Mouse (Mus musculus) gastrocnemius, postnatal 4 days (tissue): ENCODE data around the gene Ippk. TPM values are rescaled to one million over a fixed set of nuclear protein-coding genes. Genes with fewer than 3 reads are reported as not detected.
A peak's percentile ranks its signal among the peaks of the same experiment; 100 is the strongest.

ENCODE experiments used
- DNase-seq, 2 experiments: peaks; one replicate each; pipeline ENCODE4 v3.0.0; 2021 to 2022; ENCODE audit warnings: low spot score in 2 of 2, mixed read lengths in 2 of 2
- total RNA-seq, 2 experiments: library from RNA; stranded (reverse); gene quantifications; 2 replicates each; pipeline ENCODE4 v1.2.3; 2021

Ippk gene
- total RNA-seq, 2 experiments from 2014 or later, result 7.0 to 8.9 TPM

DNA sequence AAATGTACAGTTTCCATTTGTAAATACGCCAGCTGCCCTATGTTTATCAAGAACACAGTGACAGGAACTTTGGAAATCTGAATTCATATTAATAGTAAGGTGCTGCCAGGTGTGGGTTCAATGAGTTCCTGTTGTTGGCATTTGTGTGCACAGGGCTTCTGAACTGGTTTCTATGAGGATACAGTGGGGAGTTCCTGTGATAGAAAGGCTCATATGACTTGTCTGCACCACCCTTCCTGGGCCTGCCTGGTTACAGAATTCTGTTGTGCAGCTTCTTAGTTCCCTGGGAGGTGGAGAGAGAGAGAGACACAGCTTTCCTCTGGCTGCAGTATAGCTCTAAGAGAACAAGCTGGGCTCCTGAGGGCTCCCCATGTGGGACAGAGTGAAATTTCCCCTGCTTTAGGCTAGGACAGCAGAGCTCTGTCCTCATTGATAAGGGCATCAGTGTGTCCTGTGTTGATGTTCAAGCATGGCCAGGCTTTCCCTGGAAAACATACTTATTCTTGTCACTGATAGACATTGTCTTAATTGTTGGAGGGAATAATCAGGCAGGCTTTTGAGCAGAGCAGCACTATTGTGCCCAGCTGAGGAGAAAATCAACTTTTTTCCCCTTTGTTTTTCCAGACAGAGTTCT is 7.1 kb downstream of the Ippk start:
- DNase-seq, result no peak

DNA sequence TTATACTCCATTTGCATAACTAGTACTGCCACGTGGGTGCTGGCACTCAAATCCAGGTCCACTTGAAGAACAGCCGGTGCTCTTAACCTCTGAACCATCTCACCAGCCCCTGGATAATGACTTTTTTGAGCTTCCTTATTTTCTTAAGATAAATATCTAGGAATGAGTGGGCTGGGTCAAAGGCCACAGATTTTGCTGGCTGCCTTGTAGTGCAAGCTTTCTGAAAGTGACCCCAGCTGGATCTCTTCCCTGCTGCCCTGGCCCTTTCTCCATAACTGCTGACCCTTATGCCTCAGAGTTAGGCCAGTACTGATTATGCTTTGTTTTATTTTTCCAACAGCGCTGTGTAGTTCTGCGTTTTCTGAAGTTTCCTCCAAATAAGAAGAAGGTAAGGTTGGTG is 9.5 kb downstream of the Ippk start:
- DNase-seq, result no peak

- no peak for DNase-seq
These were observed 12.4 kb downstream of the Ippk start for GRCm38 (mm10) chr13:49433268-49434029.

DNA sequence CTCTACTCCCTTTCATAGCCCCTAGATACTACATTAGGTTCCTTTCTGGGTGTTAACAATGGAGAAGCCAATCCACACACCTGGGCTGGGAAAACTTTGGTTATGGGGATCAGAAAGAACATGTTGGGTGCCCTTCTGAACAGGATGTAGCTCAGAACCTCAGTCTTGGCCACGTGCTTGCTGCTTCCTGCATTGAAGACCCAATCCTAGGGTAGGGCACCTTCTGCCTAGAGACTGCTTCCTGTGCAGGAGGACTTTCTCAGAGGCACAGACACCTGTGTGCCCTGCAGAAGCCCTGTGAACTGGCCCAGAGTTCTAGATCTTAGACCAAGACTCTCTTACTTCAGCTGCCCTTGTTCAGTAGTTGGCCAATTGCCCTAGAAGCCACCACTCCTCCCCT is 14.7 kb downstream of the Ippk start:
- DNase-seq, result no peak

- DNase-seq, result no peak
These were observed 15.1 kb downstream of the Ippk start for GRCm38 (mm10) chr13:49436170-49436569.

DNA sequence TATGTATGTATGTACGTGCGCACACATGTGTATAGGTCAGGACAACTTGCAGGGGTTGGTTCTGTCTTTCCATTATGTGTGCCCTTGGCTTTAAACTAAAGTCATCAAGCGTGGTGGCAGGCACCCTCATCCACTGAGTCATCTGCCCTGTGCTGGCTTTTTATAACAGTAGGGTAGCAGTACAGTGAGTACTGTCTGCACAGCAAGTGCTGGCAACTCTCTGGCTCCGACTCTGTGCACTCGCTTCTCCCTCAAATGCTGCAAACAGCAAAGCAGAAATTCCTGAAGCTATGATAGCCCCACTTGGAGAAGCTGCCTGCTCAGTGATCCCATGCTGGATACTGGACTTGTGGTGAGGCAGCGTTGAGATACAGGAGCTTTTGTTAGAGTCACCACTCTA is 23.4 kb downstream of the Ippk start:
- no peak for DNase-seq

- peak; percentile 68 to 87 for DNase-seq
These were observed 28.3 kb downstream of the Ippk start for GRCm38 (mm10) chr13:49449318-49449749.

DNA sequence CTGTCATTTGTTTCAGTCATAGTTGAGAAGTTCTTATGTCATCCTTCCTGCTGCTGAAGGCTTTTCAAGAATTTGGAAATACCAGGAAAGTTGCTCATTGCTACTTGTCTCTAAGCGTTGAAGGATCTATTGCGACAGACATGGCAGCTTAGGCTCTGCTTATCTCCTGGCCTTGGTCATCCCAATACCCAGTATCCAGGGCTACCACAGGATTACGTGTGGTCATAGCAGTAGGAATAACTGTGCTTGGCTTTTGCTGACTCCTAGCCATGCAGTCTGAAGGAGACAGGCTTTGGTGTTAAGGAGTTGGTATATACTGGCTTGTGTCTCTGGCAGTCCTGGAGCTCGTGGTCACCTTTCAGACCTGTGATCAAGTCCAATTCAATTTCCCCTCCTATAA is 39.2 kb downstream of the Ippk start:
- no peak for DNase-seq

DNA sequence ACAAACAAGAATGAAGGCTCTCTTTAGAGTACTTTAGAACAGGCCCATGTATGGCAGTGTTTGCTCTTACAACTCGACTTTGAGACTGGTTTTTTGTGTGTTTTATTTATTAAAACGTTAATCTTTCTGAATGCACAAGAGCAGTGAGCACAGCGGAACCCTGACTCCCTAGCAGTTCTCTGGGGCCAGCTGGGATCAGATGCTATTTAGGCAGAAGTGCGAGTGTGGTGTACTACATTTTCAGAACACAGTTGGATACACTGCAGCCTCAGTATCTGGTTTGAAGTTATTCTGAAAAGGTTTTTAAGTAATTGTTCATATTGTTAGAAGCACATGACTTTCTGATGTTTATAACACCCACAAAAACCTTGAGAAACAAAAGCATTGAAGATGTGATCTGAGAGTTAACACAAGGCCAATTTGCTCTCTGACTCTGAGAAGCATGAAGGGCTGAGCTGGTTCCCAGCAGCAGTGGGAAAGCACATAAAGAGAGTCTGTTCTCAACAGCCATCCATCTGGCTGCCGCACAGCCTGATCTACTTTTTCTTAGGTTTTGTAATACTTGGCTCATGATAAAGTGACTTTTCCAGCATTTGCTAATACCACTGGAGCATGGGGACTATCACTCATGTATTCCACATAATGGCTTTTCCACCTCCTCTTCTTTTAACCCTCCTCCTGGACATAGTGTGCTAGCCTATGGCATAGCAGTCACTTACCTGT is 39.8 kb downstream of the Ippk start:
- DNase-seq, result no peak

DNA sequence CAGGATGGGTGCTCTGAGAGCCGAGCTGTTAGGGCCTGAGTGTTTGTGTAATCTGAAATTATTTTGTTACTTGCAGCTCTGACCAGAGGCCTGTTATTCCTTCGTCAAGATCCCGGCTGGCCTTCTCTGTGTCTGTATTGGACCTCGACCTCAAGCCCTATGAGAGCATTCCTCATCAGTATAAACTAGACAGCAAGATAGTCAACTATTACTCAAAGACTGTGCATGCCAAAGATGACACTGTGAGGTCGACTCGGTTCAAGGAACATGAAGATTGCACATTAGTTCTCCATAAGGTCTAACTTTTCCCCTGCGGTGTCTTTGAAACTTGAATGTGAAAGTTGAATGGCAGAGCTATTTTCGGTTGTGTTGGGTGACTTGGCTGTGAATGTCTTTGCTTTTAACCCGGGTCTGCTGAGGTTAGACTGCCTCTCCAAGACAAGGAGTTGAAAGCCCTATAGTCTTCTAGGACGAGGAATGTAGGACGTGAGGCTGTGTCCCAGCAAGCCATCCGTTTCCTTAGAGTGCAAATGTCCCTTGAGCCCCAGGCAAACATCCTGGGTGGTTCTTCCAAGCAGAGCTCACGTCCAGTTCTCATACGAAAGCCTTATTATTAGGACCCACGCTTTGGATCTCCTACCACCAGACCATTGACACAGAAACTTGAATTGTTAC is 40.5 kb downstream of the Ippk start:
- DNase-seq, result peak in 1 of 2 experiments; percentile 42

DNA sequence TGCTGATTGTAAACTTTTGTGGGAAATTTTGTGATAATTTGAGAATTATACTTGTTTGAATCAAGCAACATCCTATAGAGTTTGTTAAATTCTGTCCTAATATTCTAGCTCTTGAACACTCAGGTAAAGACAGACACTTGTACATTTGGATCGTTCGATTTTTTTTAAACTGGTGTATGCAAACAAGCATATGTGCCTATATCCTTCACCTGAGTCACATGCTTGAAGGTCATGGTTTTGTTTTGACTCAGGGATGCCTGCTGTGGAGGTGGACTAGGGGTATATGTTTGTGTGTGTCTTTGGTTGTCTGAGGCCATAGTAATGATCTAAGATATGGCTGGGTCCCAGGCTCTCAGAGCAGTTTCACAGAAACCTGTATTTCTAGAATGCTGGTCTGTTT is 41.9 kb downstream of the Ippk start:
- no peak for DNase-seq

- no peak for DNase-seq
These were observed 44.8 kb downstream of the Ippk start for GRCm38 (mm10) chr13:49465875-49466274.

- DNase-seq, result peak; percentile 75 to 91
These were observed 45.5 kb downstream of the Ippk start for GRCm38 (mm10) chr13:49466393-49467075.

- no peak for DNase-seq
These were observed 46.5 kb downstream of the Ippk start for GRCm38 (mm10) chr13:49467585-49467984.

DNA sequence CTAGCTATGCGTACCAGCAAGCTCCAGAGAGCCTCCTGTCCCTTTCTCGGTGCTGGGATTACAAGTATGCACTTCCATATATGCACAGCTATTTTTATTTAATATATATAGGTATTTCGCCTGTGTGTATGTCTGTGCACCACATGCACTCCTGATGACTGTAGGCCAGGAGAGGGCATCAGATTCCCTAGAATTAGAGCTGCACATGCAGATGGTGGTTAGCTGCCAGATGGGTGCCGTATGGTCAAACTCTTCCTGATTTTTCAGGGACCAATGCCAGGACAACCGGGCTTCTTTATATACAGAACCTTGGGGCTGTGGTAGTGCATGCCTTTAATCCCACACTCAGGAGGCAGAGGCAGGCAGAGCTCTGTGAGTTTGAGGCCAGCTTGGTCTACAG is 48.0 kb downstream of the Ippk start:
- no peak for DNase-seq

DNA sequence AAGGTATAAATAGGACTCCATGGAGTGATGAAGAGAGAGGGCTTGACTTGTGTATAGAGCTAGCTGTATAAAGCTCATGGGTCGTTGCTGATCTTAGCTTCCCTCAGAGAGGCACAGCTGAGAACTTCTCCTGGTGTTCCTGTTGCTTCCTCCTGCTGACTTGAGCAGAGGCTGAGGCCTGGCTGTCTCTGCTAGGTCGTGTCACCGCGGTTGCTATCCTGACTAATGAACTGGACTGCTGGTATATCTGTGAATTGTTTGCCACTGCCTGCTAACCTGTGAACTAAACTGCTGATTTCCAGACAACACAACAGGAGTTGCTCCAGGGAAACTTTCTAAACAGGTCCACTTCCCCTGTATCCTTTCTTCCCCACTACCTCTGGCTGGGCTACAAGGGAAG is 49.3 kb downstream of the Ippk start:
- DNase-seq, result no peak

DNA sequence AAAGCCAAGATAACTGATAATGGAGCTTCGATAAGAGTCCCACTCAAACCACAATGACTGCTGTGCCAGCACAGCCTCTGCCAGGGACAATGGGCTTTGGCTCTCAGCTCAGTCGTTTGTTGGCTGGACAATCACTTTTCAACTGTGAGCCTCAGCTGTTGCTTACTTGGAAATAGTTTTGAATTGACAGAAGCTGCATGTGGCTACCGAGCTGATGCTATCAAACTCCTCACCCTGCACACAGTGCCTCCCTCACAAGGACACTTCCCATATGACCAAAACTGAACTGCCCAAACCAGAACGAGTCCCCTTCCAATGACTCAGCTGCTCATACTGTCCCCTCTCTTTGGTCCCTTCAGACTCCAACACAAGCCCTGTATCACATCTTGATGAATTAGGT is 49.8 kb downstream of the Ippk start:
- no peak for DNase-seq

DNA sequence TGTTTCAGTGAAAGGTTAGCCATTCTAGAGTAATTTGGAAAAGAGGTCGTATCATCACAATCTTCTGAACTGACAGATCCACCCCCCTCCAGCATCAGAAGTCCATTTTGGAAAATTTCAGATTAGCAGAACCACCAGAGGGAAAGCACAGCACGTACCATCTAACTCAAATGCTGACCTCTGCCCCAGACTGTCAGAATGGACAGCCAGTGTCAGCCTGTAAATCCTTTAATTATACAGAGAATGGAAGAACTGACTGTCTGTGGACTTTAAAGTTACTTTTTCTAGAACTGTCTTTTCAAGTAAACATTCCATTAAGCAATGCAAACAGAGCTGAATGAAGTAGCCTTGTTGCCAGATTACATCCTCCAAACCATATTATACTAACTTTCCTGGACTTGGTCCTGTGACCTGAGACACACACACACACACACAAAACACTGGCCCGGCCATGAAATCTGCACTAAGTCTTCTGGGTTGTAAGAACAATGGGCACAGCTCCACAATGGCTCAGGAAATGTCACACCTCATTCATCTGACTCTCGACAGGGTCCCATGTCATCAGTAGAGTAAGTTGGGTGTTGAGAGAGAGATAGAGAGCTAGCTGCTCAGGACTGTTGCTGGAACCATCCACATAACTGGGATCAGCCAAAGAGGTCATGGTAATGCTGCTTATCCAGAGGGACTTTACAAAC is 51.1 kb downstream of the Ippk start:
- no peak for DNase-seq

DNA sequence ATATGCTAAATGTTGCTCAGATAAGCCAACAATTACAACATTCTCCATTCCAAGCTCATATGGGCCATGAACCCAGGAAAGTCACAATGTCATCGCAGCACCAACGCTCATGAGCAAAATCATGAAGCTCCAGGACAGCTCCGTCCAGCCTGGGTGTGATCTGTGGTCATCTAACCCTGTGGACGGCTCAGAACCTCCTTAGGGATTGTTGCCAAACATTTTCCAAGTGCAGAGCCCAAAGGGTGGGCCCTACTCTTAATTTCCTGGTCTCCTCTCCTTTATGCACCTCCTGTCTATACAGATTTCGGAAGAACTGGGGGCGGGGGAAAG is 51.6 kb downstream of the Ippk start:
- no peak for DNase-seq

- no peak for DNase-seq
These were observed 56.8 kb downstream of the Ippk start for GRCm38 (mm10) chr13:49477887-49478286.
